Mouse (Mus musculus): ENCODE measurements around the gene Ntm.
A peak's percentile ranks its signal among the peaks of the same experiment; 100 is the strongest.

Gene Ntm

DNA sequence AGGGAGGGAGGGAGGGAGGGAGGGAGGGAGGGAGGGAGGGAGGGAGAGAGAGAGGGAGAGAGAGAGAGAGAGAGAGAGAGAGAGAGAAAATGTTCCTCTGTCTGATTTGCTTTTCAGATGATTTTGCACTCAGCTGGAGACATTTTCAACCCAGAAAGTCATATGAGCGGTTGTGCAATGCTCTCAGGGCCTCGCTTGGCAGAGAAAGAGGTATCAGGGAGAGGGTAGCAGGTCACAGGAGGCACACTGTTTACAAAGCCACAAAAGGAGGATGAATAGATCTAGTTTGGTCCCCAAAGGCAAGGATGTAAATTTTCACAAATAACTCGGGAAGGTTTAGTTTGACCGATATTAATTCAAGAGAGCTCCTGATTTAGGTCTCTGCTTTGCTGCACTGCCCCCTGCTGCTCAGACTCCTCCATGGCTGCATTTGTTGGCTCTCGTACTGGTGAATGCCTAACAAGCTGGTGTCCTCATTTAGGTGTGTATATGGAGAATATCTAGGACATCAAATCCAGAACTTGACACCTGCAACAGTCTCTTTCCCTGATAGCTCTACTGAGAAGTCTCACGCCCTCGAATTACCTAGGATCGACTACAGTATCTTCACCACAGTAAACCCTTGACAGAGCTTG is 377.1 kb downstream of the Ntm start:
- peak in 1 of 2 experiments; percentile 27 for DNase-seq (ENCODE audit: low spot score in 2 of 2)

DNA sequence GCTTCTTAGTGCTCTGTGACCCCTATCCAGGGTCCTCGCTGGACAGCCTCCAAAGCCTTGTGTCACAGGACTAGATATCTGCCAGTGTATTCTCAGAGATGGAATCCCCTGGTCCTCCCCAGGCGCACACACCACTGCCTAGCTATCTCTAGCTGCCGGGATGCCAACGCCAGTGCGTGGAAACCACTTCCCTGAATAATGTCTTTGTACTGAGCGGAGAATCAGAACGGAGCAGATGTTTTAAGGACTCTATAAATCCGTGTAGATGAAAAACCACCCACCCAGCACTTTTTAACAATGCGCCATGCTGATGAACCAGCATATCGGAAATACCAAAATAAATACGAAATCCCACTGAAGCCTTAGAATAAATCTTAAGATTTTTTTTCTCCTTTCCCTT is 384.7 kb downstream of the Ntm start:
- DNase-seq (ENCODE audit: low spot score in 2 of 2) = no peak

DNA sequence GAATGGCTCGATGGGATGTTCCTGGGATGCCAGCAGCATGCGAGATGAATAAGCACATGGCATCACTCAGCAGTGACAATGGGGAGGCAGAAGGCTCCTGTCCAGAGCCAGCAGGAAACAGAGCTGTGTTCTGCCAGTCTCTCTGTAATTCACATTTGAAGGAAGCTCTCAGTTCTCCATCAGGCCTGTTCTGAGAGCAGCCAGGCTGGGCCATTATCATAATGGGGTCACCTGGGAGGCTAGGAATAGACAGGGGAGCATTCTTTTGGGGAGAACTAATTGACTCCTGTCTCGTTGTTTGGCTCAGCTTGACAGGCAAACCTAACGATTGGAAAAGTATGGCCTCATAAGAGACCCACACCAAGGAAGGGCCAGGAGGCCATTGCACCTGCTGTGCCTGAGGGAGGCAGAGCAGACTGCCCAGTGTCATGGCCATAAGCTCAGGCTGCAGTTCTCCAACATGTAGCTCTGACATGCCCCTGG is 386.8 kb downstream of the Ntm start:
- no peak for DNase-seq (ENCODE audit: low spot score in 2 of 2)

DNA sequence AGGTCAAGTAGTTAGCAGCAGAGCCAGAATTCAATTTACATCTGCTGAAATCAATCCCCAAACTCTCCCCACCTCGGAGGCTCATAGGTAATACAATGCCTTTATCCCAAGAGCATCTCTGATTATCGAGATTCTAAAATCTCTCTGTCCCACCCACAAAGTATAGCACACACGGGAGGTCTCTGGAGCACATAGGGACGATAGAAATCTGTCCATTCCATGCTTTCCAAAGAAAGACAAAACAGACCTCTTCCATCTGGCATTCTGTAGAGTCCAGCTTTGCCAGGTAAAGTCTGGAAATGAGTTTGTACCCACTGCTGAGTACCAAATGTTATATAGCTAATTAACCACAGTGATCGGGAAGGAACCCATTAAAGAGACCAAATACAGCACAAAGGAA is 388.4 kb downstream of the Ntm start:
- no peak for DNase-seq (ENCODE audit: low spot score in 2 of 2)

DNA sequence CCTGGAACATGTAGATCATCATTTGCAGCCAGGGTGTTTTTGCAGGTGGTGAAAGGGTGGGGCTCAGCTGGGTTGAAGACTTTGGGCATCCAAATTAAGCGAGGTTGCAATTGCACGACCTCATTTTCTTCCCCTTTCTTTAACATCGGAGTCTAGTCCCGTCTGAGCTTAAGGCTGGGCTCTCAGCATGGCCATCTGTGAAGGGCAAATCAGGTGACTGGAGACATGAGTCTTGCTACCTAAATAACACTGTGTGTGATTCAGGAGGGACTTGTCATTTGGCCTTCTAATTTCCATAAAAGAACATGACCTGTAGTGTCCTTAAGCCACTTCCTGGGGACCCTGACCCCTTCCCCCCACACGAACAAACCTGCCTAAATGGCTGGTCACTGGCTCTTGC is 394.4 kb downstream of the Ntm start:
- DNase-seq (ENCODE audit: low spot score in 2 of 2) = no peak

DNA sequence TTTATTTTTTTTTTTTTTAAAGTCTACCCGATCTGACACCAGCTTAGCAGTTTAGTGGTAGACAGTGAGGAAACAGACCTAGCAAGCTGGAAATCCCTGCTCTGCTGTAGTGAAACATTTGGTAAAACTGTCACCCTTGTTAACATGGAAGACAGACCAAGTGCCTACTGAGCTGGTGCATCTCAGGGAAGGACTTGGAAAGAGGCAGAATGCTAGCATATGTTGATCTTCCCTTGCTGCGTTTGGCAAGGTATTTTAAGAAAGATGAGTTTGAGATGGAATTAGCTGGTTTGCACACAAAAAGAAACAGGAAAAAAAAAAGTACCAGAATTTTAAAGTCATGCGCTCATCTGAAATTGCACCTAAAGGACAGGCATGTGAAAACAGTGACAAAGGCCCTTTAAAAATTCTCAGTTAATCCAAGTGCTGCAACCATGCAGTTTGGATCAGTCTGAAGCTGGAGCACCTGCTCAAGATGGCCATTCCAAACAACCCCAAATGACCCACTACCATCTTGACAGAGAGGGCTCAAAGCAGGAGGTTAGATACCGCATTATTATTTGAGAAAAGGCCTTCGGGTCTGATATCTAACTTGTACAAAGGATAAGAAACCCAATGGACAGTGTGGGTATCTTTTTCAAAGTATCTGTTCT is 400.4 kb downstream of the Ntm start:
- no peak for DNase-seq (ENCODE audit: low spot score in 2 of 2)

DNA sequence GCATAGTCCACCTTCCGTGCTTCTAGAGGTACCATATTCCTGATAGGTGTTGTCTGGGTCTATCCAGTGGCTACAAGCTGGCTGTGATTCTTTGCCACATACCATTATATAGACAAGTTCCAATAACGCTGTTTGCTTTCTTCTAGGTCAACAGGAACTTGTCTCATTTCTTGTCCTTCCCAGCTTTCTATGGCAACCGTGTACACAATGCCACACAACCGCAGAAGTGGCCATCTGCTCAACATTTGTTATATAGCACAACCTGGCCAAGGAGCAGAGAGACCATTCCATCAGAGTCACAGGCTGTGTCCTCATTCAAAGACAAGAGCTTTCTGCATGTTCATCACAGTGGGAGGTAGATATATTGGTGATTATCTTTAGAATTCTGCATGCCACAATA is 404.0 kb downstream of the Ntm start:
- no peak for DNase-seq (ENCODE audit: low spot score in 2 of 2)

DNA sequence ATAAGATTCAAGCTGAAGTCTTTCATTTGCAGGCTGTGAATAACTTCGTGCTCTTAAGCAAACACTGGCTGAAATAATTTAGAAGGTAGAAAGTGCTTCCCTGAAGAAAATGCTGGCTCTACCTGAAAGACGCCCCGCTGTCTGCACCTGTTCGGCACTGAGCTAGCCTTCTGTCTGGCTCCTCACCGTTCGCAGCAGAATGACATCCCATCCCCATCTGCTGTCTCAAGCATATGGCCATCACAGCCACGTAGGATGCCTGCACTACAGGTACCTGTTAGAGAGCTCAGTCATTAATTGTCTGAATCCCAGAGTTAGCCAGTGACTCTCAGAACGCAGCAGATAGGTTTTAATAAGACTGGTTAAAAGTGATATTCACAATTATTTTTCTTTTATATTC is 412.4 kb downstream of the Ntm start:
- no peak for DNase-seq (ENCODE audit: low spot score in 2 of 2)

DNA sequence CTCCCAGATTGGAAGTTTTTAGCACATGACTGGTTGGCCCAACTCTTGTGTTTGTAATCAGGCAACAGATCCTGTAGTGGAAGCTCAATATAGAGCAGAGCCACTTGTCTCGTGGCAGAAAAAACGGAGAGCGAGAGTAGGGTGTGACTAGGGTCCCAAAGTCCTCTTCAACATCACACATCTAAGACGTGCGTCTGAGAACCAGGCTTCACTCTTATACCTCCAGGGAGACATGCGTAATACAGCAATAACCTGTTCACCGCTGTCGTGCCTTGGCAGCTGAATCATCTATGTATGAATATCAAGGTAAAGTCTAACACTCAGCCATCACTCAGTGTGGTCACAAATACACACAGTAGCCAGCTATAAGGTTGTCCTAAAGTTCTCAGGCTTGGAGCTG is 412.8 kb downstream of the Ntm start:
- no peak for DNase-seq (ENCODE audit: low spot score in 2 of 2)

DNA sequence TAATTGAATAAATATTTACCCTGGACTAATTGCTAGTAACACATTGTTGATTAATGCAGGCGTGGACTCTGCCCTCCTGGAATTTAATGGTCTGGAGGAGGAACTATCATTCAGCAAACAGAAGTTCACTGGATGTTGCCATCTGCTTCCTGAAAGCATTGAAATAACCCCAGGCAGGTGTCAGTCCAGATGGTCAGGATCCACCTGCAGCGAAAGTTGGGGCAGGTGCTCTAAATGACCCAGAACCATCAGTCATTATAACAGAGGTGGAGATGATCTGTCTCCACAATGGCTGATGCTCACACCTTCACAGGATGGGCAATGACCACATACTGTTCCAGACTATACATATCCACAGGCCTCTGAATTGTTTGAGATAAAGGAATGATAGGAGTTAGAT is 426.5 kb downstream of the Ntm start:
- no peak for DNase-seq (ENCODE audit: low spot score in 2 of 2)

DNA sequence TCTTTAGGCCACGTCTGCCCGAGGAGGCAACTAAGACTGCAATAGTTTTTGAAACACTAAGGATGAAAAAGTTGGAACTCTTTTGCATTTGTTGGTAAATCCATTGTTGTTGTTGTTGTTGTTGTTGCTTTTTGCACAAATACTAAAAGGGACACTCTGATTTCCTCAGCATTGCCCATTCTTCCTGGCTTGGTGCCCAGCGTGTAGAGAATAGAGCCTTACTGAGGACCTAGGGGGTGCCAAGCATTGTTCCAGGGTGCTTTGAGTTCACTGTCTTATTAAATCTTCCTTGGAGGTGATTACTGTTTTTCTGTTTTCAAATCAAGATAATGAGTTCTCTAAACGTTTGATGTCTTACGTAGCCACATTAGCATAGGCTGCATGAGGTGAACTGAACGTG is 428.2 kb downstream of the Ntm start:
- DNase-seq (ENCODE audit: low spot score in 2 of 2) = no peak

DNA sequence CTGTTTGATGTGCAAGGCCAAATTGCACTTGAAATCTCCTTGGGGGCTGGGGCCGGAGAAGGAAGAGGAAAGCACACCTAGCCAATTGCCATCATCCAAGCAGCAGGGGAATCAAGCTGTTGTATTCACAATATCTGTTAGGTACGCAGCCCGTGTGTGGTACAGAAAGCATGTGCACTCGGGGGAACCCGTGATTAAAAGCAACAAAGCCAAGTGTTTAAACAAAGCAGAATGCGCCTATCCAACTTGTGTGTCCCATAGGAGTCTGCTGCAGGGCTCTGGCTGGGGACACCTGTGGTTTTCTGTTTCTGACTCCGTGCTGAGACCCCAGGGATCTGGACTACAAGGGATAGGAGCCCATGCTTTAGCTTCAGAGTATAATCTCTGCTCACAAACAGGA is 428.6 kb downstream of the Ntm start:
- no peak for DNase-seq (ENCODE audit: low spot score in 2 of 2)

DNA sequence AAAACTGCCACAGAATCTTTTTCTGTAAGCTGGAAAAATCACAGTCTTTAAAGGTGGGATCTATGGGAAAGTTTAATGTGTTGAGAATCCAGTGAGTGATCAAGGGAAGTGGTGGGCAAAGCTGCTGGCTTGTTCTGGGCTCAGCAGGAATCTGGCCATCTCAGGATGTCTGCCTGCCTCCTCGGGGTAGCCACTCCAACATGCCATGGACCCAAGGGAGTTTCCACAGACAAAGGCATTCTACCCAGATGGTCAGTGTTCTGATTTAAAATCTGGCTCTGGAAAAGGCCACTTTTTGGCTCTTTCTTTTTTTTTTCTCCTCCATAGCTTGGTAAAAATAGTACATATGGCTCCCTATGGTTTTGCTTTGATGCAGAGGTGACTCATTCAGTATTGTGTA is 429.4 kb downstream of the Ntm start:
- no peak for DNase-seq (ENCODE audit: low spot score in 2 of 2)

DNA sequence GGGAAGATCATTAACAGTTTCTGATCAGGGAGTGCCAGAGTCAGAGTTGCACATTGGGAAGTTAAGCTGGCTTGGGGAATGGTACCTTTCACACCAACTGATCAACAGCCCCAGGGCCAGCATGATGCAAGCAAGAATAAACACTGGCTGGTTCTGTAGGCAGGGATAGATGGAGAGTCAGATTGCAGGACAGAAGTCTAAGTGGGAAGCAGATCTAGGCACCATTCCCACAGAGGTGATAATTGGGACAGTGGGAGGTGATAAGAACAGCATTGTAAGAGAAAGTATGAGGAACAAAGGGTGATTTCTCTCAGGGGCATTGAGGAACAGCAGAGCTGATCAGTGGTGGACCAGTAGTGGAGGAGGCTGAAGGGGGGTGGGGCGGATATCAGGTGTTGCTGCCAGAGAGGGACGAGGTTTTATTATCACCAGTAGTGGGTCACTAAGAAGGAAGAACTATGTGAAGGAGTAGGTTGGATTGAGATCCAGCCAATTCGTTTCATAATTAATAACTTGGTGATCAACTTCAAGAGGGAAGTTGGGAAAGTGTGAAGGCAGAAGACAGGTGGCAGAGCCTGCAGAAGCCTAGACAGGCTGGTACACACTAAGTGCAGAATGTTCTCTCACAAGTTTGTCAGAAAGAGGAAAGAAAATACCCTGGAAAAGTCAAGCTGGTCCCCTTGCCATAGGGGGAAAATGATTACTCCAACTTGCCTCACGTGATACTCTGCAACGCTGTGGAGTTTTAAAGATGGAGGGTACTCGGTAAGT is 431.6 kb downstream of the Ntm start:
- DNase-seq (ENCODE audit: low spot score in 2 of 2) = no peak

DNA sequence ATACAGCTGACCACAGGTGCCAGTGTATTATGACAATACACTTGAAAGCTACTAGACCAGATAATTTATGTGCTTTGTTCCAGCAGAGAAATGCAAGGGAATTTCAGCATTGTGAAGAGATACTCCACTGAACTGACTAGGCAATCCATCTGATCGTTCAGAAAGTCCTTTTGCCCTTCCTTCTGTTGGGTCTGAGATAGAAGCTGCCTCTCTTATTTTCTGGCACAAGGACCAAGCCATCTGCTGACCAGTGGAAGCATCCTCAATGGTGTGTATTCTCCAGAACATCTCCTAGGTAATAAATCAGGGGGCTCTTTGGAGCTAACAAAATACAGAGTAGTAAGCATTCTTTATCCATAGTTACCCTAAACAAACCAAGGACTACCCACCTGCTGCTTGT is 438.8 kb downstream of the Ntm start:
- no peak for DNase-seq (ENCODE audit: low spot score in 2 of 2)

DNA sequence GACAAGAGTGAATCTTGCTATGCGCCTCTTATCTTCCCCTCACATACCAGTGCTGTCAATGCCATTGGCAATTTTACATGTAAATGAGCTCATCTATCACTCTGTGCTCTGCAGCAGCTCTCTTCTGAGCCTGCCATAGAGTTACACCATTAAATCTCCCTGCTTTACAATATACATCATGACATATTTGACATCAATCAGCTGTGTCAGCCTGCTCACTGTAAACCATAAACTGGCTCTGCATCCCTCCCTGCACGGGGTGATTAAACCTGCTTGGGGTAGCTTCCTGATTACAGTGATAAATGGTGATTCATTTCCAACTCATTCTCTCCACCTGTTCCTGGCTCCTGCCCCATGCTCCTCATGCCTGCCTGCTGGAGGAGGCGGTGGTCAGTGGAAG is 439.7 kb downstream of the Ntm start:
- DNase-seq (ENCODE audit: low spot score in 2 of 2) = no peak

DNA sequence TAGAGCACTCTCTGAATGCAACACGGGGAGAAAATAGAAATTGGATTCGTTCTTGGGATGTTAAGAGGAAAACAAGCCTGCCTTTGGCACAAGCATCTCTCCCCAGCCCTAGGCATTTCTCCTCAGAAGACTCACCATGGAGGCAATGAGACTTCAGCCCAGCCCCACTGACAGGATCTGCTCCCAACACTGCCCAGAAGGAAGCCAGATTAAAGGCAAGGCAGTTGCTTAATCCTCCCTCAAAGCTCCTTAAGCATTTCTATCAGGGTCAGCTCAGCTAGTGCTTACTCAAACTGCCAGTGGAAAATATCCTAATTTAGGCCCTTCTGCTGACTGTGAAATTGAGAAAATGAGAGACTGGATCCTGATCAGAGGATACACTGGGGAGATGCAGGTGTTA is 443.8 kb downstream of the Ntm start:
- DNase-seq (ENCODE audit: low spot score in 2 of 2) = no peak

DNA sequence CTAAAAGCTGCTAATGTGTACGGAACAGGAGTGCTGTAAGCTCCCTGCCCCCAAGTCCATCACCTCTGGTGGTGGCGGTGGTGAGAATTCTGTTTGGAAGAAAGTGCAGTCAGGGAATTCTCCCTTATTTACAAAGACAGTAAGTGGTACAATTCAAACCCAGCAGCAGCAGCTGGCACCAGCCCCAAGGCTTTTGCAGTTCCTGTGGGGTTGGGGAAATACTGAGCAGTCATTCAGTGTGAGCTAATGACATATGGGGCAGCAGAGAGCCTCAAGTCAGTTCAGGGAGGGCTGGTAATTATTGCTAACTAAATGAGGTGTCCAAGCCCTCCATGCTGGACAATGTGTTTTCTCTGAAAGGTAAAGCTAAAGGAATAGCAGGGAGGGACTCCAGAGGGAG is 446.3 kb downstream of the Ntm start:
- DNase-seq (ENCODE audit: low spot score in 2 of 2) = no peak

DNA sequence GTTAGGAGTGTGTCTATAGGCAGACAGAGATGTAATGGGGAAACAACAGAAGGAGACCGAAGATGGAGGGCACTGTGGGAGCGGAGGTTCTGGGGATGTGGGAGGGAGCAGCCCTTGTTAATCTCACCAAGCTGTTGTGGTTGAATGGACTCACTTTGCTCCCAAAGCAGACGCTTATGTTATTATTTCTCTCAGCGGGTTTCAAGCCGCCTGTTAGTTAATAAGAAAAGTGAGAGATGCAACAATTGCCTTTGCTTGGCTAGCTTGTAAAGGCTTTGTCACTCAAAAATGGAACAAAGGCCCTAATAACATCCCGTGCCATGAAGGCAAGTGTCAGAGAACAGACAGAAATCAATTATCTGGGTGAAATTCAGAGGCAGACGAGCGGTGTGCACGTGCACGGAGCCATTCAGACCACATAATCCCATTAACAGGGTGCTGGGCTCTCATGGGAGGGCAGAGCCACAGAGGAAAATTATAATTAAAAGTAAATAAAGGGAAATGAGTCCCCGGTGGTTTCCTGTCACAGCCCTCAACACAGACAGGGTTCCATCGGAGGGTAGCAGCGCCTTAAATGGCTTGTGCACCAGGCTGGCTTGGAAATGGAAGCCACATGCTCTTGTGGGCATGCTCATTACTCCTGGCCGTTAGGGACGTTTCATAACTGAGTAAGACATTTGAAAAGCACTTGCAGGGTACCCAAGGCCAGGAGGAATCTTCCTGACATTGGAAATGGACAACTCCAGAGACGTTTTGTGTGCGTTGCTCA is 448.2 kb downstream of the Ntm start:
- no peak for DNase-seq (ENCODE audit: low spot score in 2 of 2)

DNA sequence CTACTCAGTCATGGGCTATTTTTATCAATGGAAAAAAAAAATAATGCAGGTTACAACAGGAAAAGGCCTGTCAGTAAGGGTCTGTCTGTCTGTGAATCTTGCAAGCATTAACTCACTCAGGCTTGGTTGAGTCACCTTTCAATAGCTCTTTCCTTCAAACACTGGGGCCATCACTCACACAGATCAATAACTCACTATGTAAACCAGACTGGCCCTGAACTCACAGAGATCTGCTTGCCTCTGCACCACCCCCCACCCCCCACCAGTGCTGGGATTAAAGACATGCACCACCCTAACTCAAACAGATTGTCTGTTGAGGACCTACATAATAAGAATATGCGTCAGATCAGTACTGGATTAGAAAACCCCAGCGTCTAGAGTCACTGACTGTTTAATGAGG is 466.9 kb downstream of the Ntm start:
- DNase-seq (ENCODE audit: low spot score in 2 of 2) = no peak

DNA sequence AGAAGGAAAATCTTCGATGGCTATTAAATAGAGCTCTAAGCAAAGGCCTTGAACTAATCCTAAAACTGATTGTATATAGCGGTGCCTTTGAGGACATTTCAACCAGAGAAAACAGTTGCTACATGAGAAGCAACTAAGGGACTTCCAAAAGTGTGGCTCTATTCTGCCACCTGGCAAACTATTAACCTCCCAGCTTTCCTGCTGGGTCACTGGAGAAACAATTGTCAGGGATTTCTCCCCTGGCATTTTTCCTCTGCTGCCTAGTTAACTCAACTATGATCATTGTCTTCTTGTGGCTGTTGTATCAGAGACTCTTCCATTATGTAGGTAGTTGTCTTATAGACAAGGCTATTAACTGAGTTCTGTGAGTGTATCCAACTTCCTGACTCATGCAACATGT is 480.7 kb downstream of the Ntm start:
- no peak for DNase-seq (ENCODE audit: low spot score in 2 of 2)

DNA sequence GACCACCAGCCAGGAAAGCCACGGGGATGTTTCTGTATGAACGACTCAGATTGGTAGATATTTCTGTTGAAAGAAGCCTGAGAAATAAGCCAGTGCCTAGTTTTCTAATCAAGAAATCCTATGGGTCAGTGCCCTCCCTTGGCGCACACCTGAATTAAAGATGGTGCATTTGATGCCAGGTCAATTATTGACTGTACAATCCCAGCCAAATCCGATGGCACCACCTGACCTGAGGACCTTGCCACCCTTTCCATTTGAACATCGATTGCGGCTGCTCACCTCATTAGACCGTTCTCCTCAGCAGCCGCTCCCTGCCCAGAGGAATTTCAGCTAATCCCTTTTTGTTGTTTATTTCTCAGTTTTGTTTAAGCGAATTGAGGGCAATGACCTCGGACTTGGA is 483.9 kb downstream of the Ntm start:
- DNase-seq (ENCODE audit: low spot score in 2 of 2) = no peak
